Mouse (Mus musculus): Measurements from ENCODE around the gene Ralgps2.

Gene Ralgps2

DNA sequence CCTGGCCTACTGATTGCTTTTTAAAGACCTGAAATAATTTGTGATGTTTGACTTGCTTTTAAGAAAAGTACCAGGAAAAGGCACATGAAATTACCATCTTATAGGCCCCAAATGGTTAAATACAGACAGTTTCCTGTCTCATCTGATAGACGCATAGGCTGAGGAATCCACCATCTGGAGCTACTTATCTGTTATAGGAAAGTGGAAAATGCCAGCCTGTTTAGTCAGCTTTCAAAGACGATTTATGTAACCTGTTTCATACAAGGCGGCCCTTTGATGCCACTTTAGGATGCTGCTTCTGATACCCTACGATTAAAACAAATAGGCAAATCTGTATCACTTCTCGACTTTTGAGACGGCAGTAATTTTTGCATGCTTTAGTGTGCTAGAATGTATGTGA lies 138.2 kb downstream of the Ralgps2 start:
- DNase-seq: peak; percentile 29

DNA sequence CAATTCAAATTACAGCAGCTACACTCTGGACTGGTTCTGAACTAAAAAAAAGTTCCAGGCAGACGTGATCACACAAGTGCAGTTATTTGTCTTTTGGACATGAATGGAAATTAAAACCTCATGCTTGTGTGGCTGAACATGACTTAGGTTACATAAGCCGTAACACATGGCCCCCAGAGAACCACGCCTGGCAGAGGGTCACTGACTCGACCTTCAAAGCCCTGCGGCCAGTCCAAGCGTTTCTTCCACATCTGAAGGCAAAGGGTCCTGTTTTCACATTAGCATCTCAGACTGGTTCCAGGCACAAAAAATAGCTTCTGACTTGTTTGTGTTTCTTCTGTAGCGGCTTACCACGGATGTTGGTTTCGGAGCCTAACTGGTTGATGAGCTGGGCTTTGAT lies 143.2 kb downstream of the Ralgps2 start:
- DNase-seq: peak; percentile 94

DNA sequence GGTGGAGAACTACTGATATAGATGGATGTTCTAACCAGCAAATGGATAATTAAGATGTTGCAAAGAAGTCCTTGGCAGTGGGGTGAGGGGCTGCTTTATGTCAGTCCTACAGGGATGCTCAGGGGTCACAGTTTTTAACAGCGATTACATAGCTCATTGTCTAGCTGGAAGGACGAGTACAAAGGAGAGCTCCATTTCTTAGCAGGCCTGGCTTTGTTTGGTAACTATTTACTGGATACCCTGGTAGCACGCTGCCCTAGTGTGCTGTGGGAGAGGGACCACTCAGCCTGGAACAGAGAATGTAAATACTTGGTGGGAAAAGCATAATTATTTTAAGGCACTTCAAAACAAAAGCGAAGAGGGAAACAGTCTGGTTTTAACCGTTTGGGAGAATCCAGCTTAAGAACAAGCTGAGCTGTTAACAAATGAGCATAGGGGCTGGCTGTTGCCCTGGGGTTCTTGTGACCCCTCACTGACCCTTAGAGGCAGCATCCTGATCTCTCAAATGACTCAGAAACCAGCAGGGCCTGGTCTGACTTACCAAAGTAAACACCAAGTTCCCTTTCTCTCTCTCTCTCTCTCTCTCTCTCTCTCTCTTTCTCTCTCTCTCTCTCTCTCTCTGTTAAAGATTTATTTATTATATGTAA lies 149.5 kb downstream of the Ralgps2 start:
- no peak for DNase-seq

DNA sequence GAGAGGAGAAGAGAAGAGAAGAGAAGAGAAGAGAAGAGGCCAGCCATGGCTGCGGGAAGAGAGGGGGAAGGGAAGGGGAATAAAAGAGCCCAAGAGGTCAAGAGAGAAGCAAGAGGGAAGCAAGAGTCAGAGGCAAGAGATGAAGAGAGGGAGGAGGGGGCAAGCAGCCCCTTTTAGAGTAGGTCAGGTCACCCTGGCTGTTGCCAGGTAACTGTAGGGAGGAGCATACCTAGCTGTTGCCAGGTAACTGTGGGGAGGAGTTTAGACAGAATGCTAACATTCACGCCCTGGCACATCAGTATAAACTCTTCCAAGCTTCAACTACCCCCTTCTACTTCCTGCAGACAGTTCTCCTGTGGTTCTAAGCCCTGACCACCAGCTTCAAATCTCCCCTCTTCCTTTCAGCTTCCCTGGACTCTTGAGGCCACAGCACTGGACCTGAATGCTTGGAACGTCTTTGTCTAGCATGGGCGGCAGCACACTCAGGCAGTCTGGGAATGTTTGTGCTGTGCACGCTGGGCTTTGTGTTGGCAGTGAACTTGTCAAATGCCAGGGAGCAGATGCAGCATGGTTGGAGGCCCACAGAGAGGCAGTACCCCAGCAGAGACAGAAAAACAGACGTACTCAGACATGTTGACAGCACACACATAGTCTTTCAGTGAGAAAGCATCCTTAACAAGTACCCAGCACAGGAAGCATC lies 152.1 kb downstream of the Ralgps2 start:
- DNase-seq: peak; percentile 78

DNA sequence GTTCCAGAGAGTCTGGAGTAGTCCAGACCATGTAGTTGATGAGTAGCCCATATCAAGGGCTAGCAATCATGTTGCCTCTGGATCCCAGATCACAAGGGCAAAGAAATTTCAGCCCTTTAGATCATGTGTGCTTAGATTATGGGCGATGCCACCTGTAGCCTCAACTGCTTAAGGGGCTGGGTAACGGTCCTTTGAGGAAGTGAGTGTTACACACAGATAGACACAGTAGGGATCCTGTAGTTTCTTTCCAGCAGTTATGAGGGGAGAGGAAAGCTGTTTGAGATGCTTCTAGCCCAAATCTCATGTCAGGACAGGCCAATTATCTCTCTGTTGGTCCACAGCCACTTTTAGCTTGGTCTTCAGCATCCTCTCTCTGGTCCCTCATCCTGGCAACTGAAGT lies 153.4 kb downstream of the Ralgps2 start:
- DNase-seq: no peak

DNA sequence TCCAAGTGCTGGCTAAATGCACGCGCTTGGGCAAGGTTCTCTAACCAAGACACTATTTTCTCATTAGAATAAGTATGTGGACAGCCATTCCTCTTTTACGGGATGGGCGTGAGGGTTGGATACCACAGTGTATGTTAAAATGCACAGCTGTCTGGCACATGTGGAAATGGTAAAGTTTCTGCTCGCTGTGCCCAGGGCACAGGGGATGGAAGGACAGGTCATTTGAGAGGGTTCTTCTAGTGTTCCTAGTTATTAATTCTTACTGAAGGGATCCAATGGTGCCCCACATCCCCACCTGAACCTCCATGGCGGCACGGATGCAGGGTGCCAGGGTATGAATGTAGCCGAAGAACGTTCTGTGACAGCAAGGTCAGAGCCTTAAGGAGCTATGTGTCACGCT lies 154.5 kb downstream of the Ralgps2 start:
- peak; percentile 78 for DNase-seq

DNA sequence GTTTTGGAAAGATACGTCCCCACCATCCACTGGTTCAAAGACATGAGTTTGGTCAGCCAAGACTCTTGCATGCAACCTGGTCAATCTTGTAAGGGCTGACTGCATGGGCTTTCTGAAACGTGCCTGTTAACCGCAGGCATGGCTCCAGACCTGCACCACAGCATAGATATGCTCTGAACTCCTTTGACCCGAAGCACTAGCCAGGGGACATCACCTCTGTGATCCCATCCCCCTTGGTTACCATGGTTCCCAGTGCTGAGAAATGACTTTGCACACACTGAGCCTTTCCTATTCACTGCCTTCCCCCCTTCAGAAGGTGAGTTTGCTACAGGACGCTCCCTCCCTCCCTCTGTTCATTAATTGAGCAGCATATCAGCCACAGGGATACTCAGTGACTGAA lies 155.3 kb downstream of the Ralgps2 start:
- peak; percentile 80 for DNase-seq

DNA sequence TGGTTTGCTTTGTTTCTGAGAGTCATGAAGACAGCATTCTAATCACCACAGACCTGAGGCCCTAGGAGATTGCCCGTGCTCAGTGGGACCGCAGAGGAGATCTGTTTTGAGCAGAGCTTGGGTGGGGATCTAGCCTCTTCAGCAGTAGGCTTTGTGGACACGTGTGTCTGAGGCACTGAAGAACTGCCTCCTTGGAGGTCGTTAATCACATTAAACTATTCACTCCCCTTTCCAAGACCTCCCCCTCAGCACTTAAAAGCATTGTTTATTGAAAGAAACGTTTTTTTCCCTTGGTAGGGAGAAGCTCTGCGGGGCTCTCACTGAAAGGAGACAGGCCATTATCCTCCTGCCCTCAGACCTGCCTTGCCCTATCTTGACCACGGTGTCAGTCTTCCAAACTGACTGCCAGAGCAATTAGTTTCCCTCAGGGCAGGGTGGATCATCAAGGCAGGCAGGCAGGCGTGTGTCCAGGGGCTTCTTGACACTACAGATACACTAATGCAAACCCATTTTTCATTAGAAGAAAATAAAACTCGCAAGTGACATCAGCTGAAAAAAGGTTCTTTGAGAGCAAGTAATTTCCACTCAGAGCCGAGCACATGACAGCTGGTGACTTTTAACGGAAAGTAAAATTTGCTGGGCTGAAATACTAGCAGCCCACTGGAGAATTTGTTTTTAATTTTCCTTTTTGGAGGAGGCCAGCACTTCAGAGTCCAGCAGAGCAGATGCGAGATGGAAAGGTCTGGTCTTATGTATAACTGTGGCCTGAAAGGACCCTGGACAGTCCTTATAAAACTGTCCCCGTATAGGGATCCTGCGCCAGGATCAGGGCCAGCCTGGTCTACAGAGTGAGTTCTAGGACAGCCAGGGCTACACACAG lies 157.2 kb downstream of the Ralgps2 start:
- DNase-seq: peak; percentile 93

DNA sequence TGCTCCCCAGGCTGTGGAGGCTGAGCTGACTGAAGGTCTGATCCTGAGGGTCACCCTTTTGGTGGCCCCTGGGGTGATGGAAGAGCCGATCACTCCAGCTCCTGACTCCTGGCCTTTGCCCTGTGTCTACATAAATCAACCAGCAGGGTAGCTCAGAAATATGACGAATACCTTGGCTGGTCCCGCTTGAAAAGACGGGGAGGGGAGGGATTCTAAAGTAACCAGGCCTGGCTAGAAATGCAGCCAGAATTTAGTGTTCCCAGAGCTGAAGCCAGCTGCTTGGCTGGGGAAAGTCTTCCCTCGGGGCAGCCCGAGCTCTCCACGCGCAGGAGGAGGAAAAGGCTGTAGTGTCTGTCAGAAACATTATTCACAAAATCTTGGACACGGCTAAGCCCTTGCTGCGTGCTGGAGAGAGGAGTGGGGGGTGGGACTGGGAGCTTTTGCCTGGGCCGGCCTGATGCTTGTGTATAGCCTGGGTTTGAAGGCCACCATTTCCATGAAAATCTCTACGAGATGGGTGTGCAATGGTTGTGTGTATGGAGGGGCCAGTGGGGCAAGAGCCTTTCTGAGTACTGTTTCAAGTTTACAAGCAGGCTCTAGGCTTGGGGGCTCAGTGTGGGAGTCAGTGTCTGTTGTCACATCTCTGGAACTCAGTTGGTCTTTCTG lies 158.2 kb downstream of the Ralgps2 start:
- peak; percentile 99 for DNase-seq

DNA sequence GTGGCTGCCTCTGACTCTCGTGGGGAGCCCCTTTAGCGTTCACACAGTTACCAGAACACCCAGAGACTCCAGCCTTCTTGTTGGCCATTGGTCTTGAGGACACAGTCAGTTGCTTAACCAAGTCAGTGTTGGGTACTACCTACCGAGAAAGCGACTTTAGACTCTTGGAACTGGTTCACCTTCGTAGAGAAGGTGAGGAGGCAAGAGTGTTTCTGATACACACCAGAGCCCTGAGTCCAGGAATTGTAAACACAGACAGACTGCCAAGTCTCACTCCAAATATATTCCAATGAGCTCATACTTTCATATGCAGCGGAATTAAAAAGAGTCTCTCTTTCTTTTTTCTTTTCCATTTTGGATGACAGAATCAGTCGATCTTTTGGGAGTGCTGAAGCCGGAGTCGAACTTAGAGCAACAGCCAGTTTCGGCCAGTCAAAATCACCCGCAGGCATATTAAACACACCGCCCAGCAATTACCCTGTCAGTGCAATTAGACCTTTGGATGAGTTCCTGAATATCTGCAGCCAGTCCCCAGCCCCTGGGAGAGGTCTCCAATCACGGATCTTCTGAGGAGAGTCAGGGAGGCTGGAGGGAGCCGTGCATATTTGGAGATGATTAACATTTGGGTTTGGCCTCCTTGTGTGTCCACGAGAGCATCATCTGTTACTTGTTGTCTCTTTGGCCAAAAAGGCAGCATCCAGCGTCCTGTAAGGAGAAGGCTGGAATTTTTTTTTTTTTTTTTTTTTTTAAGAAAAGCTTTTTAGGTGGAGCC lies 159.0 kb downstream of the Ralgps2 start:
- peak; percentile 96 for DNase-seq

DNA sequence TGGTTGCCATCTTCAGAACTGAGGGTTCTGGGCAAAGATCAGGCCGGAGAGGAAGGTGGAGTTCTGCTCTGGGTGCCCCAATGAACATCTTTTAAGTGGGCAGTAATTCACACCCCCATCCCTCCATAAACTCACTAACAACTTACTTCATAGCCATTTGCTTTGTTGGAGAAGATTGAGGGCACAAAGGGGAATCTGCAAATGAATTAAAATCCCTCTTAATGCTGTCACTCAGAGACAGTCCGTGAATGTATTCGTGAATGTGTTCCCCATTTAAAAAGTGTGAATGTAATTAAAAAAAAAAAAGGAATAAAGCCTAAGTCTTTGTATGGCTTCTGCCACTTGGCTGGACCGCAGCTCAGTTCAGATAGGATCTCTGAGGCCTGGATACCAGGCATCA lies 159.8 kb downstream of the Ralgps2 start:
- no peak for DNase-seq

DNA sequence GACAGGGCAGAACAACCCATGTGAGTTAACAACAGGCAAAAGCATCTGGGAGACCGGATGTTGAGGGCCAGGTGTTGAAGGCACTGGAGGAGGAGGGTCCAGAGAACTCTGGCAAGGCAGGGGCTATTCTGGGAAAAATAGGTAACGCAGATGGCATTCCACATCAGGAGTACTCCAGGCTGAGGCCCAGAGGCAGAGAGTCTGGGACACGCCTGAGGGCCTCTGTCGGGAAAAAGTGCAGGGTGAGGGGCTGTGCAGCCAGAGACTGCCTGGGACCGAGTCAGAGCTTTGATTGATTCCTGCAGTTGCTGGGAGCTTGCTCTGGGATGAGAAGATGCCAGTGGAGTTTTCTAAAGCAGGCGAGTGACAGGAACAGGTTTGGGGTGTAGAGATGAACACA lies 160.4 kb downstream of the Ralgps2 start:
- peak; percentile 87 for DNase-seq

DNA sequence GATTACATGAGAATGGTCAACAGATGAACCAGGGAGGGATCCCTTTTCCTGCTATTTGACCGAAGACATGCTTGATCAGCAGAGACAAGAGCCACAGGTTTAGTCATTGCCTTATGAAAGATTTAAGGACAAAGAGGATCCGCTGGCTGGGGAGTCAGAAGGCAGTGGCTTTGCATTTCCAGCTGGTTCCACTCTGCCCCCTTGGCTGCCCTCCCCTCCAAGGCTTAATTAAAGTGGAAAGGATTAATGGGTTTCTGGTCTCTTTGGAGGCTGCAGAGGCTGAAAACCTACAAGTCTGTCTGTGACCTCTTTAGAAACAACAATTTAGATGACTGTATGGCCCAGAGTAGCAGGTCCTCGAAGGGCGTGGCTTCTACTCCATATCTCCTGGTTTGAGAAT lies 161.5 kb downstream of the Ralgps2 start:
- DNase-seq: no peak

DNA sequence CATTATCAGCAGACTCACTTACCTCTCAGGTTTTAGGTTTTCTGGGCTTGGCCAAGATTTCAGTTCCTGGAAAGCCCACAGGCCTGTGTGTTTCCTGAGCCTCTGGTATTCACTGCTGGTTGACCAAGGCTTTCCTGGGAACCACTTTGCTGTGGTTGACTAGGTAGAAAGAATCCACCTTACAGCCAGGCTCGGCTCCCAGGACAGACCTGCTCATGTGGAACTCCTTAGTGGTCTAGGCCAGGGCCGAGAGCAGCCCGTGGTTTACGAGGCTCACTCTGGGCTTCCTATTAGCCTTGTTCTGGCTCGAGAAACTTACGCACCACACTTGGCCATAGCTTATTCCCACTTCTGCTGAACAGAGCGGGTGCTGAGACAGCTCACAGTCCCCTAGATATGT lies 163.4 kb downstream of the Ralgps2 start:
- DNase-seq: no peak

DNA sequence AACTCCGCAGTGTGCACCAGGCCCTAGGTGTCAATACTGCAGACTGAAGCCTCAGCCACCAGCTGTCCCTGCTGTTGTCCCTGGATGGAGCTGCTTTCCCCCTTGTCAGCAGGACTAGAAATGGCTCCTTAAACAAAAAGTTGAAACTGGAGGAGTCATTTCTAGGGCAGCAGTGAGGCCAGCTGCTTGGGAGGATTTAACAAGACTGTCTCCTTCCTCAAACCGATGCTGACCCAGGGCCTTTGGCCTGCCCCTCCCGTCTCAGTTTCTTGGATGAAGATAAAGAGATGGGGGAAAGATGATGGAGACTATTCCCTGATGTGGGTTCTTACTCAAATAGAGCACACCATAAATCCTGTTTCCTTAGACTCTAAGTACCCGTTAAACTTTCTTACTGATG lies 164.2 kb downstream of the Ralgps2 start:
- no peak for DNase-seq

DNA sequence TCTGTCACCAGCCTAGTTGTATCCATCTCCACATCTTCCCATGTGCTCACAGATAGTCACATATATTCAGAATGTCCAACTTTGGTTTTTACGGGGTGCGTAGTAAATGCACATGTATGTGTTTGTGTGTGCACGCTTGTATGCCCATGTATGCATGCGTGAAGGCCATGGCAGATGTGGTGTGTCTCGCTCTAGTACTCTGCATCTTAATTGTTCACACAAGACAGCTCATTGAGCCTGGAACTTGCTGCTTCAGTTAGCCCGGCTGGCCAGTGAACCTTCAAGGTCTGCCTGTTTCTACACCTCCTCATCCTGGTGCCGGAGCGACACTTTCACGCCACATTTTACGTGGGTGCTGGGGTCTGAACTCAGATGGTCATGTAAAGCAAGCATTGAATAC lies 168.6 kb downstream of the Ralgps2 start:
- peak; percentile 82 for DNase-seq

DNA sequence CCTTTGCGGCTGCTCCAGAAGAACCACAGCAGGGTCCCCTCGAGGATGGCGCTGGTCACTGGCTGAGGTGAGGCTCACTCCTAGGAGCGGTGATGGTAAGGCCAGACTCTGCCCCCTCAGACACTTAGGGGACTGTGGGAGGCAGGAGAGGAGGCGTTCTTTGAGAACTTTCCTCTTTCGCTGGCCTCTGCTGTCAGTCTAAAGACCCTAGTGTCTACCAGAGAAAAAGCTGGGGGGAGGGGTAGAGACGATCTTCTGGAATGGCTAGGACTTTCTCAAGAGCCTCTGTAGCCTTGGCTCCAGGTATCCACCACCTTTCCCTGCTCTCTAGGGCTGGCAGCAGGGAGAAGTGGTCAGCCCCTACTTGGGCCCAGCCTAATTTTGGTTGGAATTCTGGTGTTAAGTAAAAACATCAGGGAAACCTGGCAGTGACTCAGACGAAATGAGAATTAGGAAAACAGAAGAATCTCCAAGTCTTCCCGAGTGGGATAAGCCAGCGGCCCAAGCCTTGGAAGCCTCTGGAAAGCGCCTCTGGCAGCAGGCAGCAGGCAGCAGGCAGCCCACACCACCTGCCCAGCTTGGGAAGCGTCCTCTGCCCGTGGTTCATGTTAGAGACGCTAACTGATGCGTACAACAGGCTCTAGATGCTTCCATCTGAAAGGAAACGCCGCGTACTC lies 169.7 kb downstream of the Ralgps2 start:
- DNase-seq: peak; percentile 92

DNA sequence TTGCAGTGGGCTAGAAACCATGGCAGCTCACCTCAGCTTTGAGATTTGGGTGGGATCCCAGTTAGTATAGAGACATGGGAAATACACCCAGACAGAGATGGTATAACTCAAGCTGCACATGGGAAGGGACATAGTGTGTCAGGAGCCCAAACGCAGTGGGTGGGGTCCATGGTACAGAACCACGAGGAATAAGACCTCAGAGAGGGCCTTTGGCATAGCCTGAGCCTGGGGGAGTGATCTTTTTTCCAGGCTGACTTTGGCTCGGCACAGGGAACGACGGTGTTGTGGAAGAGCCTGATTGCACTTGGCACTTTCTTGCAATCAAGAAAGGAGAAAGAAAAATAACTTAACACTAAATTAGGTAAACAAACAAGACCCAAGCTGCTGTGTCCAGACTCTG lies 170.3 kb downstream of the Ralgps2 start:
- peak; percentile 89 for DNase-seq

DNA sequence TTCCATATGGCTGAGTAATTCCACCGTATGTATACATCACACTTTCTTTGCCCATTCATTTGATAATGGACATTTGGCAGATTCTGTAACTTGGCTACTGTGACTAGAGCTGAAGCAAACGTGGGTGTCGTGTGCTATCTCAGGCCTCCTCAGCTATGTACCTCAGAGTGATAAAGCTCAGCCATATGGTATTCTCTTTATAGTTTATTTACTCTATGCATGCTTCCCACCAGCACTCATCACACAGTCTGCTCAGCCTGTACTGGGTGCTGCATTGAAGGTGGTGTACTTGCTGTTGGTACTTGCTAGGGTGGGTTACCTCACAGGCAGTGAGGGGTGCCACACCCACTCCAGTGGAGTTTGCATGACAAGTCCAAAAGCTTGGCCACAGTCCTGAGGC lies 174.1 kb downstream of the Ralgps2 start:
- DNase-seq: no peak

DNA sequence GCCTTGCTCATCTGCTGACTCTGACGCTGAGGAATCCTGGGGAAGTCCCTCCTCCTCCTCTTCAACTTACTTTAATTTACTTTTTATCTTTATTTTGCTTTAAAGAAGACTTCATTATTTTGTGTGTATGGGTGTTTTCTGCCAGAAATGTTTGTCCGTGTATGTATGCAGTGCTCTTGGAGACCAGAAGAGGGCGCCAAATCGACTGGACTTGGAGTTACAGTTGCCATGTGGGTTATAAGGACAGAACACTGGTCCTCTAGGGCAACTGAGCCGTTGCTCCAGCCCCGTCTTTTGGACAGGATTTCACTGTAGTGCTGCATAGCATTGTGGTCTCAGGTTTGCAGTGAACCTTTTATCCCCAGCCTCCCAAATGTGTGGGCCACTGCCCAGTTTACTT lies 174.8 kb downstream of the Ralgps2 start:
- DNase-seq: no peak

DNA sequence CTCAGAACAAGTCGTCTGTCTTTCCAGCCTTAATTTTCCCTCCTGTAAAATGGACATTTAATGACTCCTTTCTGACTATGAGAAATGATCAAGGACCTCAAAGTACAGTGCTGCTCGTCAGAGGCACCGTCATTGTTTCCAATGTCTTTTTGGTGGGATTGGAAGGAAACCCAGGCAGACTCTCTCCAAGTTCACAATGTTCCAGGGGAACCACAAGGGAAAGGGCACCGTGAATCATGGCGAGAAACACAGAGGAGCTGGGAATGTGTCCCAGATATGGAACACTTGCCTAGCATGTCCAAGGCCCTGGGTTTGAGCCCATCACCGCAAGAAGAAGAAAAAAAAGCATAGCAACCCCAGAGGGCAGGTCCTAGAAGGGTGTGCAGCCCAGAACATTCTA lies 176.1 kb downstream of the Ralgps2 start:
- DNase-seq: peak; percentile 95

DNA sequence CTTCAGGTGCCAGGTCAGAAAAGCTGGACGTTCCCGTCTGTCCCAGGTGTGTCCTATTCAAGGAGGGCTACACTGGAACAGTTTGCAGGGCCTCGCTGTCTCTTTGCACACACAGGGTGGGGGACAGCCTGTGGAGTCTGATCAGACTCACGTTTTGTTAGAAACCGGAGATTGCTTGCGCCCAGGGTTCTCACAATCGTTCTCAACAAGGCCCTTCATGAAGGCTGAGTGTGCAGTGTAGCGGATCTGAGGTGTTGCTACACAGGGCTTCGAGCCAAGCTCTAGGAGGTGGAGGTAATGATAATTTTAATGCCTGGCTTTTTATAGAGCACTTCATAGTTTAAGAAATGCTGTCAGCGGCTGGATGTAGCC lies 178.0 kb downstream of the Ralgps2 start:
- DNase-seq: no peak
